Mouse (Mus musculus): ENCODE data around the gene Hcn1. TPM values are rescaled to one million over a fixed set of nuclear protein-coding genes. Genes with fewer than 3 reads are reported as not detected.

Gene Hcn1
- polyA plus RNA-seq, 1 experiment from 2014 or later: 0.04 TPM

DNA sequence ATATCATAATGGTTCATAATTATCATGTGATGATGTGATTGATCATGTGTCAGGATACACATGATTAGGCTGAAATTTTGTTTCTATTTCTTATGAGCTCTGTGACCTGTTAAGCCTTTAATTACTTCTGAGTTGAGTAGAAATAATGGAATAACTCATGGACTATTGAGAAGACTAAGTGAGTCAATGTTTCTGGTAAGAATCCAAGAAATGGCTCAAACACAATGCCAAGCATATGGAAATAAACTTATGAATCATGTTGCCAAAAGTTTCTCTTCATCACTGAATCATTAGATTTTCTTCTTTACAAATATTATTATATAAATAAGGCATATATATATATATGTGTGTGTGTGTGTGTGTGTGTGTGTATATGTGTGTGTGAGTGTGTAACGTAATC, 69.7 kb downstream of the Hcn1 start:
- WGBS: 100% methylated on average over 1 of the region's 1 CpGs
- no peaks in the 10 kb centered on the region for H3K4me1 ChIP-seq (replicated peaks; ENCODE audit: control insufficient read depth, insufficient read depth)
- no peaks in the 10 kb centered on the region for H3K9me3 ChIP-seq (ENCODE audit: control insufficient read depth, low read length)
- no peaks in the 10 kb centered on the region for H3K27me3 ChIP-seq (ENCODE audit: control insufficient read depth, insufficient read depth, low read length)
- no peak overlapping the region for H3K9ac ChIP-seq (ENCODE audit: low read length)
- TF ChIP-seq CTCF (IDR thresholded peaks at IDR 0.05; ENCODE audit: low read depth) (no peak), EP300 (optimal IDR thresholded peaks at IDR 0.05) (no peak)
- H3K36me3 ChIP-seq (ENCODE audit: control insufficient read depth, insufficient read depth, low read length): no peaks in the 10 kb centered on the region
- ATAC-seq (ENCODE audit: low FRiP score, low TSS enrichment): no peak
- H3K4me3 ChIP-seq (ENCODE audit: low read depth, low read length): no peak overlapping the region
- DNase-seq (ENCODE audit: low spot score): no peak
- no peak overlapping the region for H3K4me2 ChIP-seq (replicated peaks; ENCODE audit: low read depth)
- no peak overlapping the region for H3K27ac ChIP-seq (replicated peaks)

DNA sequence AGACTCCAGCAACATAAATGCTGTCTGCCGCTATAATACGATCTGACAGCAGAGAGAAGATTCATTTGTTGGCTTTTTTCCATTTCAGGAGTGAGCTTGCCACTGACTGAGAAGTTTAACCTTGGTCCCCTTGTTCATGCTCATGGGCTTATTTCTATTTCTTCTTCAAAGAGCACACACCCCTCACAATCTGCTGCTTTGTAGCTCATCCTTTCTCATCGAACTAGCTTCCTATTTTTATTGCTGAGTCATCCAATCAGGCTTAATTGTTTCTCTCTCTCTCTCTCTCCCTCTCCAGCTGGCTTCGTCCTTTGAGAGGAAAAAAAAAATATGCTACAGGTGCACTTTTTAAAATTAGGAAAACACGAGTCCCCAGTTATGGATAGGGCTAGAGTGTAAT, 74.3 kb downstream of the Hcn1 start:
- no peaks in the 10 kb centered on the region for H3K9me3 ChIP-seq (ENCODE audit: control insufficient read depth, low read length)
- H3K4me3 ChIP-seq (ENCODE audit: low read depth, low read length): no peak overlapping the region
- H3K27me3 ChIP-seq (ENCODE audit: control insufficient read depth, insufficient read depth, low read length): no peaks in the 10 kb centered on the region
- DNase-seq (ENCODE audit: low spot score) (no peak), ATAC-seq (ENCODE audit: low FRiP score, low TSS enrichment) (no peak)
- no peak overlapping the region for H3K4me2 ChIP-seq (replicated peaks; ENCODE audit: low read depth)
- WGBS: 75% methylated on average over 5 of the region's 5 CpGs
- no peak overlapping the region for H3K9ac ChIP-seq (ENCODE audit: low read length)
- H3K36me3 ChIP-seq (ENCODE audit: control insufficient read depth, insufficient read depth, low read length): no peaks in the 10 kb centered on the region
- H3K4me1 ChIP-seq (replicated peaks; ENCODE audit: control insufficient read depth, insufficient read depth): no peaks in the 10 kb centered on the region
- no peak overlapping the region for H3K27ac ChIP-seq (replicated peaks)
- TF ChIP-seq EP300 (optimal IDR thresholded peaks at IDR 0.05): no peak

DNA sequence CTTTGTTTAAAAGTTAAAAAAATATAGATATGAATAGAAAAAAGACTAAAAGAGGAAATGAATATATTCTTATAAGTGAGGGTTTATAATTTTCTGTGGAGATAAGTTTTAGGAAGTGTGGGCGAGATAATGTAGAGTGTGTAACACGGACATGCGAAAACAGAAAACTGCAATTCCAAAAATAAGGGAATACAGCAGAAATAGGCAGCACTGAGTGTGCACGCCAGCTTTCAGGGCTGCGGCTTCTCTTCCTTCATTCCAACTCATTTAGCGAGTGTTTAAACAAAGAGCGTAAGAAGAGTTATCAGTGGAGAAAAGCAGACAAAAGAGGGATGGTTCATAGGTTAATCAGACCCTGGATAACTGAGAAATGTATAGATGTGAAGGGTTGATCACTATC, 85.5 kb downstream of the Hcn1 start:
- DNase-seq (ENCODE audit: low spot score) (no peak), ATAC-seq (ENCODE audit: low FRiP score, low TSS enrichment) (no peak)
- H3K4me3 ChIP-seq (ENCODE audit: low read depth, low read length): no peak overlapping the region
- no peak overlapping the region for H3K9ac ChIP-seq (ENCODE audit: low read length)
- no peaks in the 10 kb centered on the region for H3K36me3 ChIP-seq (ENCODE audit: control insufficient read depth, insufficient read depth, low read length)
- TF ChIP-seq CTCF (IDR thresholded peaks at IDR 0.05; ENCODE audit: low read depth) (no peak), EP300 (optimal IDR thresholded peaks at IDR 0.05) (no peak)
- H3K4me2 ChIP-seq (replicated peaks; ENCODE audit: low read depth): no peak overlapping the region
- no peaks in the 10 kb centered on the region for H3K4me1 ChIP-seq (replicated peaks; ENCODE audit: control insufficient read depth, insufficient read depth)
- H3K27me3 ChIP-seq (ENCODE audit: control insufficient read depth, insufficient read depth, low read length): no peaks in the 10 kb centered on the region
- 77% methylated on average over 7 of the region's 7 CpGs for WGBS
- no peak overlapping the region for H3K27ac ChIP-seq (replicated peaks)
- no peaks in the 10 kb centered on the region for H3K9me3 ChIP-seq (ENCODE audit: control insufficient read depth, low read length)

- WGBS: 78% methylated on average over 1 of the region's 1 CpGs
- Histone ChIP-seq H3K4me2 (replicated peaks; ENCODE audit: low read depth) (no peak overlapping the region), H3K4me3 (ENCODE audit: low read depth, low read length) (no peak overlapping the region), H3K27me3 (ENCODE audit: control insufficient read depth, insufficient read depth, low read length) (no peaks in the 10 kb centered on the region), H3K4me1 (replicated peaks; ENCODE audit: control insufficient read depth, insufficient read depth) (no peaks in the 10 kb centered on the region), H3K9me3 (ENCODE audit: control insufficient read depth, low read length) (no peaks in the 10 kb centered on the region), H3K36me3 (ENCODE audit: control insufficient read depth, insufficient read depth, low read length) (no peaks in the 10 kb centered on the region), H3K9ac (ENCODE audit: low read length) (no peak overlapping the region), H3K27ac (replicated peaks) (no peak overlapping the region)
- ATAC-seq (ENCODE audit: low FRiP score, low TSS enrichment): no peak
- TF ChIP-seq EP300 (optimal IDR thresholded peaks at IDR 0.05) (no peak), CTCF (IDR thresholded peaks at IDR 0.05; ENCODE audit: low read depth) (no peak)
- DNase-seq (ENCODE audit: low spot score): no peak
Observed at GRCm38 (mm10) chr13:117694729-117695332, 92.7 kb downstream of the Hcn1 start.

DNA sequence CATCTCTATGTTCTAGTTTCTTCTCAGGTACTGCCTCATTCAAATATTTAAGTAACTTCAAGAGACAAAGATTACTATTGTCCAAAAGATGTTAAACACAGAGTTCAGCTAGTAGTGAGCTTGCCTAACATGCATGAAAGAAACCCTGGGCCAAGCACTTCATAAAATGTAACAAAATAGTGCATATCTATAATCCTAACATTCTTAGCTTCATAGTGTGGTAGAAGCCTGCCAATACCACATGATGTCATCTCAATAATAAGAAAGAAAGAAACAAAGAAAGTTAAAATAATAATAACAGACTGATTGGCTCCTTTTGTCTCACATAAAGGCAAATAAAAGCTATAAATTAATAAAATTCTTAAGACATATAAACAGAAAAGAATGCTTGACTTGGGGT, 103.5 kb downstream of the Hcn1 start:
- Histone ChIP-seq H3K4me2 (replicated peaks; ENCODE audit: low read depth) (no peak overlapping the region), H3K27ac (replicated peaks) (no peak overlapping the region)
- no peak for ATAC-seq (ENCODE audit: low FRiP score, low TSS enrichment)

GRCm38 (mm10) chr13:117705997-117706396, 103.9 kb downstream of the Hcn1 start:
- DNase-seq (ENCODE audit: low spot score) (no peak), ATAC-seq (ENCODE audit: low FRiP score, low TSS enrichment) (no peak)
- Histone ChIP-seq H3K36me3 (ENCODE audit: control insufficient read depth, insufficient read depth, low read length) (no peaks in the 10 kb centered on the region), H3K4me1 (replicated peaks; ENCODE audit: control insufficient read depth, insufficient read depth) (no peaks in the 10 kb centered on the region), H3K9ac (ENCODE audit: low read length) (no peak overlapping the region), H3K9me3 (ENCODE audit: control insufficient read depth, low read length) (no peaks in the 10 kb centered on the region), H3K27me3 (ENCODE audit: control insufficient read depth, insufficient read depth, low read length) (no peaks in the 10 kb centered on the region), H3K4me3 (ENCODE audit: low read depth, low read length) (no peak overlapping the region), H3K27ac (replicated peaks) (no peak overlapping the region), H3K4me2 (replicated peaks; ENCODE audit: low read depth) (no peak overlapping the region)
- 79% methylated on average over 3 of the region's 3 CpGs for WGBS
- TF ChIP-seq CTCF (IDR thresholded peaks at IDR 0.05; ENCODE audit: low read depth): no peak
- no peak for TF ChIP-seq EP300 (optimal IDR thresholded peaks at IDR 0.05)

More for the DNA sequence above, 103.5 kb downstream of the Hcn1 start:
- no peaks in the 10 kb centered on the region for H3K9me3 ChIP-seq (ENCODE audit: control insufficient read depth, low read length)
- TF ChIP-seq EP300 (optimal IDR thresholded peaks at IDR 0.05) (no peak), CTCF (IDR thresholded peaks at IDR 0.05; ENCODE audit: low read depth) (no peak)
- H3K36me3 ChIP-seq (ENCODE audit: control insufficient read depth, insufficient read depth, low read length): no peaks in the 10 kb centered on the region
- H3K4me3 ChIP-seq (ENCODE audit: low read depth, low read length): no peak overlapping the region
- no peak for DNase-seq (ENCODE audit: low spot score)
- H3K4me1 ChIP-seq (replicated peaks; ENCODE audit: control insufficient read depth, insufficient read depth): no peaks in the 10 kb centered on the region
- H3K9ac ChIP-seq (ENCODE audit: low read length): no peak overlapping the region
- H3K27me3 ChIP-seq (ENCODE audit: control insufficient read depth, insufficient read depth, low read length): no peaks in the 10 kb centered on the region
